Comparison of ENCODE assay signal across 10 mouse cellular contexts in the genomic region with DNA sequence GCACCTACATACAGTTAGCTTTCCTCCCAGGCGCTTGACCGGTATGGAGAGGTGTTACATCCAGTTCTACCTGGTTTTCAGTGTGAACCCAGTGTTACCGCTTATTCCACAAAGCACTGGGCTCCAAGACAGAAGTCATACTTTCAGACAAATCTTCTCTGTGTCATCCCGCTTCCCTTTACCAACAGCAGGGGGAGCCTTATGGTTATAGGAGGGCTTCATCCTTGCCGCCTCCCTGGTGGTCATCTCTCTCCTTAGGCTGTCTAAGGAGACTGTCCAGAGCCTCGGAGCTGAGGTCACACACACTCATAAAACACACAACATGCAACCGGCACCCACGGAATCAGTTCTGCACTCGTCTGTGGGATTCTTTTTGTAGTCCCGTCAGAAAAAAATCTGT. TPM values are rescaled to one million over a fixed set of nuclear protein-coding genes. Genes with fewer than 3 reads are reported as not detected.
DNase-seq lines count a peak whose midpoint lies in the region; ATAC-seq lines count a peak whose summit lies in the region.
"Had no signal": no experiment of that assay in that cellular context is flagged by ENCODE, and none has a peak within 500 bp of the region (broad histone marks: within the 10 kb centered on the region; RNA-seq: fewer than 3 reads in every experiment).

No protein-coding gene starts in this region.

- no peak overlapping the region for H3K9ac ChIP-seq in heart, embryonic 11.5 days (ENCODE audit: low read depth, low read length)
- H3K9ac ChIP-seq: intestine, embryonic 15.5 days; neural tube, embryonic 13.5 days had no signal

- WGBS in heart, embryonic 11.5 days (ENCODE audit: insufficient replicate concordance), result 79% methylated on average over 10 of the region's 10 CpGs

- no peaks in the 10 kb centered on the region for H3K4me1 ChIP-seq in heart, embryonic 11.5 days (ENCODE audit: control insufficient read depth, insufficient read depth, low read length)
- H3K4me1 ChIP-seq: intestine, embryonic 15.5 days; neural tube, embryonic 13.5 days had no signal

- H3K4me2 ChIP-seq in heart, embryonic 11.5 days, result no peak overlapping the region
- H3K4me2 ChIP-seq: intestine, embryonic 15.5 days; neural tube, embryonic 13.5 days had no signal

- H3K27me3 ChIP-seq in heart, embryonic 11.5 days (ENCODE audit: control insufficient read depth, insufficient read depth, low read length), result no peaks in the 10 kb centered on the region
- H3K27me3 ChIP-seq: intestine, embryonic 15.5 days; neural tube, embryonic 13.5 days had no signal

- no peaks in the 10 kb centered on the region for H3K9me3 ChIP-seq in heart, embryonic 11.5 days (replicated peaks; ENCODE audit: control insufficient read depth, low read length)
- H3K9me3 ChIP-seq: intestine, embryonic 15.5 days; neural tube, embryonic 13.5 days had no signal

- no peak for ATAC-seq in heart, embryonic 11.5 days (replicated peaks; ENCODE audit: insufficient number of reproducible peaks, low FRiP score, low TSS enrichment)
- no peak for ATAC-seq in CD4-positive, CD25-positive, alpha-beta regulatory T cell, adult 4 months
- ATAC-seq: intestine, embryonic 15.5 days had no signal

- H3K36me3 ChIP-seq in heart, embryonic 11.5 days (ENCODE audit: control insufficient read depth, insufficient read depth, low read length), result peaks cover 41% of the 10 kb centered on the region

- H3K27ac ChIP-seq in heart, embryonic 11.5 days (ENCODE audit: low read depth, low read length), result no peak overlapping the region
- H3K27ac ChIP-seq: intestine, embryonic 15.5 days; neural tube, embryonic 13.5 days had no signal

- peak; percentile 32 for DNase-seq in heart, postnatal 4 days
- peak; percentile 14 for DNase-seq in lung, postnatal 14 days
- no peak for DNase-seq in lung, postnatal 25 days (ENCODE audit: low spot score)
- peak; percentile 45 for DNase-seq in MN1 (ENCODE audit: low spot score)
- DNase-seq in mesoderm, embryonic 11.5 days (ENCODE audit: low read depth, low spot score), result peak; percentile 33
- DNase-seq in gastrocnemius, postnatal 25 days, result no peak

- no peak overlapping the region for H3K4me3 ChIP-seq in heart, embryonic 11.5 days (ENCODE audit: low read depth, low read length)
- H3K4me3 ChIP-seq: intestine, embryonic 15.5 days; neural tube, embryonic 13.5 days had no signal

RNA-seq across cellular contexts. Expression of gene E2f7, which starts 37.4 kb away (rescaled TPM):
- 10 to 100 TPM; 14.9 to 19.2 TPM for total RNA-seq in heart, postnatal 4 days (2021)
- polyA plus RNA-seq in heart, embryonic 11.5 days (2014; fragmentation: Nextera tagmentation; extraction: Ambion mirVana), result 20.3 and 21.9 TPM in 2 replicates
- 1 to 10 TPM in 1 of 2 experiments, under 1 TPM in 1; 0.38 to 1.3 TPM for polyA plus RNA-seq in CD4-positive, CD25-positive, alpha-beta regulatory T cell, adult 4 months (2017; shearing (Covaris generic))
- 1 to 10 TPM in 1 of 2 experiments, under 1 TPM in 1; 0.56 to 1.2 TPM for total RNA-seq in gastrocnemius, postnatal 25 days (2021)

Comparison
In these comparisons a context has a peak if more than half of its experiments do, and no peak if none do; other contexts are left out.
1. DNase-seq: peak in heart, postnatal 4 days (single experiment), lung, postnatal 14 days (single experiment), MN1 (single experiment) and mesoderm, embryonic 11.5 days (single experiment); none in lung, postnatal 25 days (single experiment) and gastrocnemius, postnatal 25 days (single experiment).
2. RNA of gene E2f7, which starts 37.4 kb away (total RNA-seq): 14.9 to 19.2 TPM in heart, postnatal 4 days; 0.56 to 1.2 TPM in gastrocnemius, postnatal 25 days; every median in the first group is over 4 times any median in the second.